Mouse (Mus musculus): ENCODE data around the gene Lrrc2. TPM values are rescaled to one million over a fixed set of nuclear protein-coding genes. Genes with fewer than 3 reads are reported as not detected.

Lrrc2 gene
- polyA plus RNA-seq, 1 experiment from 2014 or later: 0.06 TPM

Other genes with a start within 250 kb of the Lrrc2 start
- 0.42 and 0.73 TPM in 2 replicates for gene Myl3, start 209.7 kb upstream of the Lrrc2 start, polyA plus RNA-seq (2014; fragmentation: Nextera tagmentation; extraction: Ambion mirVana)
- 21.9 and 23.9 TPM in 2 replicates for gene Pth1r, start 204.4 kb upstream of the Lrrc2 start, polyA plus RNA-seq (2014; fragmentation: Nextera tagmentation; extraction: Ambion mirVana)
- not detected in 2 replicates for gene Prss42, start 153.4 kb upstream of the Lrrc2 start, polyA plus RNA-seq (2014; fragmentation: Nextera tagmentation; extraction: Ambion mirVana)
- not detected in 2 replicates for gene Prss44, start 137.6 kb upstream of the Lrrc2 start, polyA plus RNA-seq (2014; fragmentation: Nextera tagmentation; extraction: Ambion mirVana)
- not detected in 2 replicates for gene Prss43, start 124.9 kb upstream of the Lrrc2 start, polyA plus RNA-seq (2014; fragmentation: Nextera tagmentation; extraction: Ambion mirVana)
- 0.13 TPM in 1 of 2 replicates, not detected in the other for gene Prss45, start 117.0 kb upstream of the Lrrc2 start, polyA plus RNA-seq (2014; fragmentation: Nextera tagmentation; extraction: Ambion mirVana)
- gene Prss46, start 107.0 kb upstream of the Lrrc2 start, polyA plus RNA-seq (2014; fragmentation: Nextera tagmentation; extraction: Ambion mirVana): not detected in 2 replicates
- 0.14 and 0.31 TPM in 2 replicates for gene Prss50, start 93.6 kb upstream of the Lrrc2 start, polyA plus RNA-seq (2014; fragmentation: Nextera tagmentation; extraction: Ambion mirVana)
- 1.0 and 1.1 TPM in 2 replicates for gene Als2cl, start 71.7 kb upstream of the Lrrc2 start, polyA plus RNA-seq (2014; fragmentation: Nextera tagmentation; extraction: Ambion mirVana)
- gene Tmie, start 71.4 kb upstream of the Lrrc2 start, polyA plus RNA-seq (2014; fragmentation: Nextera tagmentation; extraction: Ambion mirVana): 0.18 and 0.34 TPM in 2 replicates
- not detected in 2 replicates for gene Fam240a, start 34.7 kb upstream of the Lrrc2 start, polyA plus RNA-seq (2014; fragmentation: Nextera tagmentation; extraction: Ambion mirVana)
- gene Tdgf1, start 5.4 kb upstream of the Lrrc2 start, polyA plus RNA-seq (2014; fragmentation: Nextera tagmentation; extraction: Ambion mirVana): not detected in 2 replicates
- 0.21 TPM in 1 of 2 replicates, not detected in the other for gene Rtp3, start 39.0 kb downstream of the Lrrc2 start, polyA plus RNA-seq (2014; fragmentation: Nextera tagmentation; extraction: Ambion mirVana)
- gene Ltf, start 67.7 kb downstream of the Lrrc2 start, polyA plus RNA-seq (2014; fragmentation: Nextera tagmentation; extraction: Ambion mirVana): 0.95 TPM in 1 of 2 replicates, not detected in the other
- 0.68 and 1.7 TPM in 2 replicates for gene Ccrl2, start 106.0 kb downstream of the Lrrc2 start, polyA plus RNA-seq (2014; fragmentation: Nextera tagmentation; extraction: Ambion mirVana)
- gene Lrrfip2, start 166.0 kb downstream of the Lrrc2 start, polyA plus RNA-seq (2014; fragmentation: Nextera tagmentation; extraction: Ambion mirVana): 52.2 and 57.4 TPM in 2 replicates